Mouse (Mus musculus): ENCODE data around the gene Grb10. TPM values are rescaled to one million over a fixed set of nuclear protein-coding genes. Genes with fewer than 3 reads are reported as not detected.
A peak's percentile ranks its signal among the peaks of the same experiment; 100 is the strongest.

Grb10 gene
- polyA plus RNA-seq, 1 experiment = 5.8 TPM

GRCm38 (mm10) chr11:12040391-12040790 is 1.9 kb upstream of the Grb10 start:
- Histone ChIP-seq H3K4me1 (replicated peaks; ENCODE audit: control insufficient read depth, insufficient read depth, low read length) (peaks cover 2% of the 10 kb centered on the region; the same call in 1 of the 2 replicates), H3K4me3 (ENCODE audit: control insufficient read depth, insufficient read depth, low read length) (no peak overlapping the region), H3K36me3 (ENCODE audit: control insufficient read depth, insufficient read depth, low read length) (no peaks in the 10 kb centered on the region), H3K27ac (ENCODE audit: control insufficient read depth, insufficient read depth, low read length) (no peak overlapping the region), H3K27me3 (ENCODE audit: control insufficient read depth, insufficient read depth, low read length) (peaks cover 5% of the 10 kb centered on the region; the same call in 1 of the 2 replicates)
- TF ChIP-seq CTCF (IDR thresholded peaks at IDR 0.05; ENCODE audit: borderline replicate concordance, control insufficient read depth, extremely low read depth, insufficient read depth, low read length, poor library complexity) (no peak), POLR2A (IDR thresholded peaks at IDR 0.05; ENCODE audit: control insufficient read depth, extremely low read depth, insufficient read depth, low read length, poor library complexity) (no peak)
- no peak for DNase-seq
- 91% methylated on average over 4 of the region's 4 CpGs for WGBS

GRCm38 (mm10) chr11:12039748-12040147 is 1.3 kb upstream of the Grb10 start:
- Histone ChIP-seq H3K36me3 (ENCODE audit: control insufficient read depth, insufficient read depth, low read length) (no peaks in the 10 kb centered on the region), H3K4me1 (replicated peaks; ENCODE audit: control insufficient read depth, insufficient read depth, low read length) (peaks cover 2% of the 10 kb centered on the region; the same call in 1 of the 2 replicates), H3K27ac (ENCODE audit: control insufficient read depth, insufficient read depth, low read length) (no peak overlapping the region), H3K27me3 (ENCODE audit: control insufficient read depth, insufficient read depth, low read length) (peaks cover 8% of the 10 kb centered on the region; the same call in 1 of the 2 replicates), H3K4me3 (ENCODE audit: control insufficient read depth, insufficient read depth, low read length) (no peak overlapping the region)
- TF ChIP-seq CTCF (IDR thresholded peaks at IDR 0.05; ENCODE audit: borderline replicate concordance, control insufficient read depth, extremely low read depth, insufficient read depth, low read length, poor library complexity) (no peak), POLR2A (IDR thresholded peaks at IDR 0.05; ENCODE audit: control insufficient read depth, extremely low read depth, insufficient read depth, low read length, poor library complexity) (no peak)
- DNase-seq = no peak
- WGBS = 74% methylated on average over 6 of the region's 6 CpGs

- no peak for DNase-seq
- Histone ChIP-seq H3K4me3 (ENCODE audit: control insufficient read depth, insufficient read depth, low read length) (no peak overlapping the region), H3K4me1 (replicated peaks; ENCODE audit: control insufficient read depth, insufficient read depth, low read length) (peaks cover 2% of the 10 kb centered on the region; the same call in 1 of the 2 replicates), H3K36me3 (ENCODE audit: control insufficient read depth, insufficient read depth, low read length) (no peaks in the 10 kb centered on the region), H3K27me3 (ENCODE audit: control insufficient read depth, insufficient read depth, low read length) (peaks cover 8% of the 10 kb centered on the region; the same call in 1 of the 2 replicates), H3K27ac (ENCODE audit: control insufficient read depth, insufficient read depth, low read length) (no peak overlapping the region)
- no peak for TF ChIP-seq POLR2A (IDR thresholded peaks at IDR 0.05; ENCODE audit: control insufficient read depth, extremely low read depth, insufficient read depth, low read length, poor library complexity)
- no peak for TF ChIP-seq CTCF (IDR thresholded peaks at IDR 0.05; ENCODE audit: borderline replicate concordance, control insufficient read depth, extremely low read depth, insufficient read depth, low read length, poor library complexity)
- 54% methylated on average over 3 of the region's 3 CpGs for WGBS
These were observed 615 bp upstream of the Grb10 start for GRCm38 (mm10) chr11:12039098-12039497.

- H3K27me3 ChIP-seq (ENCODE audit: control insufficient read depth, insufficient read depth, low read length) = peaks cover 8% of the 10 kb centered on the region; the same call in 1 of the 2 replicates
- 11% methylated on average over 48 of the region's 48 CpGs for WGBS
- DNase-seq = no peak
- H3K4me1 ChIP-seq (replicated peaks; ENCODE audit: control insufficient read depth, insufficient read depth, low read length) = peaks cover 2% of the 10 kb centered on the region; the same call in 1 of the 2 replicates
- H3K4me3 ChIP-seq (ENCODE audit: control insufficient read depth, insufficient read depth, low read length) = no peak overlapping the region
- no peaks in the 10 kb centered on the region for H3K36me3 ChIP-seq (ENCODE audit: control insufficient read depth, insufficient read depth, low read length)
- H3K27ac ChIP-seq (ENCODE audit: control insufficient read depth, insufficient read depth, low read length) = no peak overlapping the region
- TF ChIP-seq POLR2A (IDR thresholded peaks at IDR 0.05; ENCODE audit: control insufficient read depth, extremely low read depth, insufficient read depth, low read length, poor library complexity) (no peak), CTCF (IDR thresholded peaks at IDR 0.05; ENCODE audit: borderline replicate concordance, control insufficient read depth, extremely low read depth, insufficient read depth, low read length, poor library complexity) (no peak)
These were observed 604 bp downstream of the Grb10 start for GRCm38 (mm10) chr11:12037689-12038469.

GRCm38 (mm10) chr11:12037075-12037686 is 1.3 kb downstream of the Grb10 start:
- Histone ChIP-seq H3K27ac (ENCODE audit: control insufficient read depth, insufficient read depth, low read length) (no peak overlapping the region), H3K27me3 (ENCODE audit: control insufficient read depth, insufficient read depth, low read length) (peaks cover 8% of the 10 kb centered on the region; the same call in 1 of the 2 replicates), H3K36me3 (ENCODE audit: control insufficient read depth, insufficient read depth, low read length) (no peaks in the 10 kb centered on the region), H3K4me3 (ENCODE audit: control insufficient read depth, insufficient read depth, low read length) (peak overlapping the region; percentile 27; the same call in 1 of the 2 replicates), H3K4me1 (replicated peaks; ENCODE audit: control insufficient read depth, insufficient read depth, low read length) (peaks cover 2% of the 10 kb centered on the region; the same call in 1 of the 2 replicates)
- WGBS = 2% methylated on average over 70 of the region's 93 CpGs
- DNase-seq = no peak
- TF ChIP-seq CTCF (IDR thresholded peaks at IDR 0.05; ENCODE audit: borderline replicate concordance, control insufficient read depth, extremely low read depth, insufficient read depth, low read length, poor library complexity) (no peak), POLR2A (IDR thresholded peaks at IDR 0.05; ENCODE audit: control insufficient read depth, extremely low read depth, insufficient read depth, low read length, poor library complexity) (no peak)

Measured in thymus, adult 2 months (tissue).